In the genomic region with DNA sequence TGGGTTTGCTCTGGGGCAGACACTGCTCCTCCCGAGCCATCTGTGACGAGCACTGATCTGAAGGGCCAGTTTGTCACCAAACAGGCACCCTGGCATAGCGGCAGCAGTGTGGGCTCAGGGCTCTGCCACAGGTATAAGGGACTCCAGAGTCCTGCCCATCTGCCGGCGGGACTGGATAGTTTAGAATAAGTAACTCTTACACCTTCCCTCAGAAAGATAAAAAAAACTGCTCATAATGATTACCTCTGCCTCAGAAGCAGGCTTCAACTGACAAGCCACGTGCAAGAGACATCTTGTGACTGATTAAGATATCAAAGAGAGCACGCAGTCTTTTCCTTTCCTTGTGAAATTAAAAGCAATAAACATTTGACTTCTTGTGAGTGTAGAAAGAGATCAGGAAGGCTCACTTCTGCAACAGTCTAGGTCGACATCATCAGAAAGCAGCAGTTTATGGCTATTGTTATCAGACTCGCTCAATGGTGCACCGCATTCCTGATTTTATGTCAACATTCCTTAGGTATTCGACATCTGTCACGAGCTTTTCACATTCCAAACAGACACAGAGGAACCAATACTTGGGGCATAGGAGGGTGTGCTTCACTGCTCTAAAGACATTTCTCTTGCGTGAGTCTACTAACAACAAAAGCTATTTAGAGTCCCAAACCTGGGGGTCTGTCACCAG, we compare ENCODE assay signal across 28 mouse cellular contexts. TPM values are rescaled to one million over a fixed set of nuclear protein-coding genes. Genes with fewer than 3 reads are reported as not detected.
DNase-seq lines count a peak whose midpoint lies in the region; ATAC-seq and TF ChIP-seq lines count a peak whose summit lies in the region.
"Had no signal": no experiment of that assay in that cellular context is flagged by ENCODE, and none has a peak within 500 bp of the region (broad histone marks: within the 10 kb centered on the region; RNA-seq: fewer than 3 reads in every experiment).

No protein-coding gene starts in this region.

- H3K4me3 ChIP-seq in kidney, embryonic 15.5 days (replicated peaks): no peak overlapping the region
- H3K4me3 ChIP-seq in kidney, adult 2 months (ENCODE audit: insufficient read depth, low read depth, low read length): no peak overlapping the region
- H3K4me3 ChIP-seq in intestine, embryonic 16.5 days (ENCODE audit: low read length): no peak overlapping the region
- no peak overlapping the region for H3K4me3 ChIP-seq in liver, postnatal 0 days (ENCODE audit: low read depth, low read length)
- H3K4me3 ChIP-seq: embryonic facial prominence, embryonic 12.5 days; forebrain, embryonic 12.5 days; heart, adult 2 months; heart, embryonic 12.5 days; hindbrain, embryonic 10.5 days; hindbrain, embryonic 15.5 days had no signal

- no peak for DNase-seq in kidney, adult 2 months
- DNase-seq in ZHBTc4 (ENCODE audit: low read depth, low spot score): peak; percentile 55
- DNase-seq in yolk sac, embryonic 10.5 days (ENCODE audit: low spot score): peak; percentile 66
- no peak for DNase-seq in liver, postnatal 0 days
- DNase-seq in adrenal gland, adult 8-10 months: no peak
- no peak for DNase-seq in kidney, adult 18-20 months
- DNase-seq: adrenal gland, postnatal 14 days; B cell, adult 2 months; cerebellum, adult 11-12 months; cerebellum, adult 9-10 months; cerebellum, postnatal 25 days; gastrocnemius, postnatal 14 days; heart, adult 2 months had no signal

- no peaks in the 10 kb centered on the region for H3K27me3 ChIP-seq in kidney, embryonic 15.5 days
- H3K27me3 ChIP-seq in kidney, adult 2 months (replicated peaks; ENCODE audit: control insufficient read depth, insufficient read depth, low read length): no peaks in the 10 kb centered on the region
- no peaks in the 10 kb centered on the region for H3K27me3 ChIP-seq in intestine, embryonic 16.5 days (replicated peaks; ENCODE audit: control insufficient read depth, insufficient read depth, low read length)
- H3K27me3 ChIP-seq in liver, postnatal 0 days (ENCODE audit: insufficient read depth, low read length): no peaks in the 10 kb centered on the region
- H3K27me3 ChIP-seq: embryonic facial prominence, embryonic 12.5 days; forebrain, embryonic 12.5 days; heart, embryonic 12.5 days; hindbrain, embryonic 15.5 days had no signal

- ATAC-seq in kidney, embryonic 15.5 days (replicated peaks; ENCODE audit: low FRiP score): no peak
- peak; percentile 86 for ATAC-seq in intestine, embryonic 16.5 days
- no peak for ATAC-seq in liver, postnatal 0 days
- ATAC-seq: CD4-positive, CD25-positive, alpha-beta regulatory T cell, adult 4 months; forebrain, embryonic 16.5 days had no signal

- H3K4me2 ChIP-seq in kidney, embryonic 15.5 days: no peak overlapping the region
- no peak overlapping the region for H3K4me2 ChIP-seq in intestine, embryonic 16.5 days (ENCODE audit: low read depth, low read length)
- H3K4me2 ChIP-seq in liver, postnatal 0 days (ENCODE audit: low read depth, low read length): no peak overlapping the region
- H3K4me2 ChIP-seq: embryonic facial prominence, embryonic 12.5 days; forebrain, embryonic 12.5 days; heart, embryonic 12.5 days; hindbrain, embryonic 15.5 days had no signal

- peak overlapping the region; percentile 52 for H3K27ac ChIP-seq in kidney, embryonic 15.5 days
- no peak overlapping the region; the same call in 1 of the 2 replicates for H3K27ac ChIP-seq in kidney, adult 2 months (ENCODE audit: insufficient read depth, low read depth, low read length)
- H3K27ac ChIP-seq in intestine, embryonic 16.5 days (ENCODE audit: low read length): peak overlapping the region; percentile 72
- no peak overlapping the region for H3K27ac ChIP-seq in liver, postnatal 0 days (ENCODE audit: low read depth)
- H3K27ac ChIP-seq: embryonic facial prominence, embryonic 12.5 days; forebrain, embryonic 12.5 days; heart, adult 2 months; hindbrain, embryonic 10.5 days; hindbrain, embryonic 15.5 days had no signal

- TF ChIP-seq EP300 in liver, postnatal 0 days (IDR thresholded peaks at IDR 0.05; ENCODE audit: low read depth): no peak

- H3K9me3 ChIP-seq in kidney, embryonic 15.5 days (replicated peaks): no peaks in the 10 kb centered on the region
- H3K9me3 ChIP-seq in intestine, embryonic 16.5 days (ENCODE audit: control insufficient read depth, low read length): no peaks in the 10 kb centered on the region
- H3K9me3 ChIP-seq in liver, postnatal 0 days (ENCODE audit: low read length): no peaks in the 10 kb centered on the region
- H3K9me3 ChIP-seq: embryonic facial prominence, embryonic 12.5 days; forebrain, embryonic 12.5 days; G1E; heart, embryonic 12.5 days; hindbrain, embryonic 10.5 days; hindbrain, embryonic 15.5 days had no signal

- H3K36me3 ChIP-seq in kidney, embryonic 15.5 days: peaks cover 66% of the 10 kb centered on the region
- peaks cover 3% of the 10 kb centered on the region; the same call in 1 of the 2 replicates for H3K36me3 ChIP-seq in kidney, adult 2 months (ENCODE audit: control insufficient read depth, insufficient read depth, low read length)
- H3K36me3 ChIP-seq in intestine, embryonic 16.5 days (ENCODE audit: control insufficient read depth, insufficient read depth, low read length): no peaks in the 10 kb centered on the region
- no peaks in the 10 kb centered on the region; the same call in 1 of the 2 replicates for H3K36me3 ChIP-seq in liver, postnatal 0 days (replicated peaks; ENCODE audit: insufficient read depth, low read length)
- H3K36me3 ChIP-seq: hindbrain, embryonic 15.5 days had no signal

- H3K4me1 ChIP-seq in kidney, embryonic 15.5 days: peaks cover 18% of the 10 kb centered on the region; the same call in 1 of the 2 replicates
- H3K4me1 ChIP-seq in kidney, adult 2 months (ENCODE audit: control insufficient read depth, insufficient read depth, low read length): peaks cover 16% of the 10 kb centered on the region
- H3K4me1 ChIP-seq in intestine, embryonic 16.5 days (ENCODE audit: control insufficient read depth, insufficient read depth, low read length): peaks cover 5% of the 10 kb centered on the region; the same call in 1 of the 2 replicates
- no peaks in the 10 kb centered on the region for H3K4me1 ChIP-seq in liver, postnatal 0 days (ENCODE audit: insufficient read depth)
- H3K4me1 ChIP-seq: forebrain, embryonic 12.5 days; hindbrain, embryonic 15.5 days had no signal

- TF ChIP-seq CTCF in kidney, adult 2 months (conservative IDR thresholded peaks at IDR 0.05; ENCODE audit: insufficient read depth, insufficient read length, low read depth, low read length): no peak
- no peak for TF ChIP-seq CTCF in liver, postnatal 0 days (IDR thresholded peaks at IDR 0.05; ENCODE audit: low read depth)

- no peak for TF ChIP-seq POLR2A in kidney, adult 2 months (IDR thresholded peaks at IDR 0.05; ENCODE audit: low read depth, low read length)

- WGBS in kidney, embryonic 15.5 days: 68% methylated on average over 13 of the region's 13 CpGs
- WGBS in kidney, adult 2 months: 48% methylated on average over 13 of the region's 13 CpGs
- 49% methylated on average over 13 of the region's 13 CpGs for WGBS in intestine, embryonic 16.5 days
- WGBS in liver, postnatal 0 days (ENCODE audit: insufficient replicate concordance): 65% methylated on average over 13 of the region's 13 CpGs

- no peak overlapping the region for H3K9ac ChIP-seq in kidney, embryonic 15.5 days
- no peak overlapping the region for H3K9ac ChIP-seq in intestine, embryonic 16.5 days (ENCODE audit: low read depth, low read length)
- no peak overlapping the region for H3K9ac ChIP-seq in liver, postnatal 0 days (replicated peaks)
- H3K9ac ChIP-seq: embryonic facial prominence, embryonic 12.5 days; forebrain, embryonic 12.5 days; heart, embryonic 12.5 days; hindbrain, embryonic 15.5 days had no signal

RNA-seq across cellular contexts. Expression of a gene that starts 50.4 kb away (rescaled TPM):
- polyA plus RNA-seq in kidney, embryonic 15.5 days (2015; fragmentation: Nextera tagmentation; extraction: Ambion mirVana): not detected in 2 replicates
- 0.77 and 1.3 TPM in 2 replicates for polyA plus RNA-seq in kidney, adult 2 months (2012; rRNA removed)
- not detected in 2 replicates for polyA plus RNA-seq in intestine, embryonic 16.5 days (2015; fragmentation: Nextera tagmentation; extraction: Ambion mirVana)
- not detected in 2 replicates for polyA plus RNA-seq in liver, postnatal 0 days (2015; fragmentation: Nextera tagmentation; extraction: Ambion mirVana)
- total RNA-seq in adrenal gland, adult 8-10 months (2022): 1 to 10 TPM; 1.2 to 2.3 (median 1.5) TPM
- total RNA-seq: heart, adult 2 months; heart, postnatal 25 days had no signal
- polyA plus RNA-seq: CD4-positive, CD25-positive, alpha-beta regulatory T cell, adult 4 months; embryonic facial prominence, embryonic 12.5 days; forebrain, embryonic 12.5 days; forebrain, embryonic 16.5 days; G1E; heart, embryonic 12.5 days; heart, embryonic 16.5 days; hindbrain, embryonic 10.5 days; hindbrain, embryonic 15.5 days had no signal

RNA-seq across cellular contexts. Expression of a gene that starts 52.7 kb away (rescaled TPM):
- polyA plus RNA-seq in kidney, embryonic 15.5 days (2015; fragmentation: Nextera tagmentation; extraction: Ambion mirVana): not detected in 2 replicates
- polyA plus RNA-seq in kidney, adult 2 months (2012; rRNA removed): not detected in 2 replicates
- not detected in 2 replicates for polyA plus RNA-seq in intestine, embryonic 16.5 days (2015; fragmentation: Nextera tagmentation; extraction: Ambion mirVana)
- not detected in 2 replicates for polyA plus RNA-seq in liver, postnatal 0 days (2015; fragmentation: Nextera tagmentation; extraction: Ambion mirVana)
- not detected for total RNA-seq in adrenal gland, adult 8-10 months (2022)
- total RNA-seq: adrenal gland, postnatal 14 days; gastrocnemius, postnatal 14 days; heart, adult 2 months; heart, postnatal 25 days had no signal
- polyA plus RNA-seq: CD4-positive, CD25-positive, alpha-beta regulatory T cell, adult 4 months; cortical plate, adult 2 months; embryonic facial prominence, embryonic 12.5 days; forebrain, embryonic 12.5 days; forebrain, embryonic 16.5 days; frontal cortex, adult 2 months; G1E; gonadal fat pad, adult 2 months; heart, adult 2 months; heart, embryonic 12.5 days; heart, embryonic 16.5 days; hindbrain, embryonic 10.5 days; hindbrain, embryonic 15.5 days had no signal

Comparison
In these comparisons a context has a peak if more than half of its experiments do, and no peak if none do; other contexts are left out.
1. H3K27ac ChIP-seq: peak in kidney, embryonic 15.5 days (single experiment) and intestine, embryonic 16.5 days (single experiment); none in kidney, adult 2 months (single experiment) and liver, postnatal 0 days (single experiment).
2. DNase-seq: peak in ZHBTc4 (single experiment) and yolk sac, embryonic 10.5 days (single experiment); none in kidney, adult 2 months (single experiment), liver, postnatal 0 days (single experiment), adrenal gland, adult 8-10 months (single experiment) and kidney, adult 18-20 months (single experiment).